Mouse (Mus musculus) cerebellum, adult 2 months (tissue): ENCODE results near the gene Pde3b. TPM values are rescaled to one million over a fixed set of nuclear protein-coding genes. Genes with fewer than 3 reads are reported as not detected.
A peak's percentile ranks its signal among the peaks of the same experiment; 100 is the strongest.

Source experiments
- DNase-seq, 2 experiments: peaks; one replicate each; pipeline ENCODE4 v3.0.0; 2021
- H3K27ac ChIP-seq: fragments of 200-500 bp; 2 replicates; pipeline ENCODE4 v1.5.1; 2012; ENCODE audit warnings: low read length, control low read depth, inconsistent platforms; ENCODE audit not compliant: insufficient read depth
- H3K27me3 ChIP-seq: fragments of 200-500 bp; 2 replicates; pipeline ENCODE4 v1.6.1; 2012; ENCODE audit warnings: inconsistent platforms, mild to moderate bottlenecking, low read length, moderate library complexity; ENCODE audit not compliant: control insufficient read depth, insufficient read depth
- H3K4me1 ChIP-seq: fragments of 200-500 bp; 2 replicates; pipeline ENCODE4 v1.6.1; 2011; ENCODE audit warnings: low read length; ENCODE audit not compliant: control insufficient read depth, insufficient read depth
- H3K4me3 ChIP-seq: fragments of 200-500 bp; replicated peaks from 2 replicates; pipeline ENCODE3; 2011; ENCODE audit warnings: mild to moderate bottlenecking, low read depth, low read length, control low read depth; ENCODE audit not compliant: insufficient read depth
- CTCF ChIP-seq: fragments of 200-500 bp; IDR thresholded peaks from 2 replicates; pipeline ENCODE4 v1.5.1; 2011; ENCODE audit warnings: low read depth, mild to moderate bottlenecking, control low read depth, low read length, moderate library complexity, borderline replicate concordance; ENCODE audit not compliant: insufficient read depth
- POLR2A ChIP-seq: fragments of 200-500 bp; IDR thresholded peaks from 2 replicates; pipeline ENCODE4 v1.6.1; 2011; ENCODE audit warnings: low read length, control low read depth, borderline replicate concordance; ENCODE audit not compliant: insufficient read depth
- WGBS: fragments of 180-500 bp; shearing (Covaris S2); methylation state at CpG from one replicate; pipeline ENCODE4 v1.1.7; 2018; 5-methylcytosine and 5-hydroxymethylcytosine counted together
- polyA plus RNA-seq: library from polyadenylated mRNA; depleted of rRNA; stranded (reverse); fragments of >200 nt; gene quantifications from 2 replicates; pipeline ENCODE4 v1.2.3, GENCODE M21; 2012

The Pde3b gene
- polyA plus RNA-seq, 1 experiment = 15.5 TPM

DNA sequence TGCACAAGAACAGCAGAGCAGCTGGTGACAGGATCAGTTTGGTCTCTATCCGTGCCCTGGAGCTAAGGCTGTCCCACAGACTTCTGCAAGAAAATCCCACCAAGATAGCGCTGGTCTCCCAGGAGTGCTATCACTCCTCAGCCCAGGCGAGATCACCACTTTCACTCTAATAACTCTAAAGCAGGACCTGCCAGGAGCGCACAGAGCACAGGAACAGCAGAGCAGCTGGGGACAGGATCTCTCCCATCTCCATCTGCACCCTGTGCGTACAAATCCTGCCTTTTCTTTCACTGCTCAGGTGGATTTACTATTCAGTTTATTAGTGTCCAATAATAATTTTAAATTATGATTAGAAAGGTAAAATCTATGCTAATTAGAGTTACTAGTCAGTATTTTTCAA, 14.7 kb downstream of the Pde3b start:
- DNase-seq = peak in 1 of 2 experiments; percentile 44
- TF ChIP-seq POLR2A = no peak
- TF ChIP-seq CTCF = no peak
- Histone ChIP-seq H3K27me3 (no peaks in the 10 kb centered on the region), H3K4me1 (peaks cover 4% of the 10 kb centered on the region; the same call in 1 of the 2 replicates), H3K27ac (no peak overlapping the region; the same call in 1 of the 2 replicates), H3K4me3 (peak overlapping the region; percentile 11)
- 25% methylated on average over 5 of the region's 5 CpGs for WGBS

DNA sequence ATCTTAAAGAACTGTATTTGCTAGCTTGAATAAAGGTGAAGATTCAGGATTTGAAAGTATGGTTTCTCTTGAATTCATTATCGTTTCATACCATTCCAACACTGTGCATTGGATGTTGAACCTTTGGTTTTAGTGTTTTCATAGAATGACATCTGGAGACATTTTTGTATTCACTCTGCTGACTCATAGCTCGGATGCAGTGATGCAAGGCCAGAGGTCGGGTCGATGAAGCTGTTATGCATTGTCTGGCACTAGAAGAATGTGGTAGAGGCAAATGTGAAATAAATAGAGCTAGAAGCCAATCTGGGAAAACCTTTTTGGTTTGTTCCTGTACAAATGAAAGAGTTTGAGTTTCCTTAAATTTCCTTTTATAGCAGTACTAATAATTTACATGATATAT, 16.9 kb downstream of the Pde3b start:
- no peak for DNase-seq
- H3K27ac ChIP-seq = no peak overlapping the region
- no peak overlapping the region for H3K4me3 ChIP-seq
- peaks cover 4% of the 10 kb centered on the region; the same call in 1 of the 2 replicates for H3K4me1 ChIP-seq
- WGBS = 46% methylated on average over 4 of the region's 4 CpGs
- TF ChIP-seq CTCF = no peak
- no peak for TF ChIP-seq POLR2A
- H3K27me3 ChIP-seq = no peaks in the 10 kb centered on the region

DNA sequence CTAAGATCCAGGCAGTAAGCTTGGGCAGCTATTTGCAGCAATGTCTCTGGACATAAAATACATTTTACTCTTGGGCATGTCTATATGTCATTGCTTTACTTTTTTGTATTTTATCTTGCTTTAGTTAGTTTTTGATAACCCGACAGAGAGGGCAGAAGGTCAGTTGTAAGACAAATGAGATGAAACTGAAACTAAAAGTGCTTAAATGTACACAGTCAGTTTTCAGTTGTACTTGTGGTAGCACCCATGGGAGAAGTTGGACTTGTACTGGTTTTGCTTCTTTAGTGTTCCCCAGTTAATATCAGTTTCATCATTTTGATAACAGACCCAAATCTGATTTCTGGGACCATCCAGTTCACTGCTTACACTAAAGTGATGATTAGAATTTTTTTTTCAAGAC, 24.6 kb downstream of the Pde3b start:
- H3K4me1 ChIP-seq = no peaks in the 10 kb centered on the region
- 94% methylated on average over 1 of the region's 1 CpGs for WGBS
- H3K4me3 ChIP-seq = no peak overlapping the region
- no peak overlapping the region for H3K27ac ChIP-seq
- no peaks in the 10 kb centered on the region for H3K27me3 ChIP-seq
- TF ChIP-seq POLR2A (no peak), CTCF (no peak)
- DNase-seq = no peak

DNA sequence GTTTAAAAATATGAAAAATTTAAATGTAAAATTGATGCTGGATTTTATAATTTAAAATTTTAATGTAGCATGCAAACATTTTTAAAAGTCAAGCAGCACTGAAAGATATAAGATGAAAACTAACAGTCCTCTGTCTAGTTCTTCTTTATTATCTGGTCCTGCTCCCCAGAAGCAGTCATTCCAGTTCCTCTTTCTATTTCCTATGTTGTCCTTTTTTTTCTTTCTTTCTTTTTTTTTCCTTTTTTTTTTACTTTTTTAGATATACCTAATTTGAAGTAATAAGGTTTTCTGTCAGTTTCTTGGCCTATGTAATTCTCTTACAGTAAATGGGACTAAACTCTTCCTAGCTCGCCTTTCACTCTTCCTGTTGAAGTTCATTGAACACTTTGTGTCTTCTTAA, 25.4 kb downstream of the Pde3b start:
- TF ChIP-seq CTCF (no peak), POLR2A (no peak)
- 98% methylated on average over 1 of the region's 1 CpGs for WGBS

DNA sequence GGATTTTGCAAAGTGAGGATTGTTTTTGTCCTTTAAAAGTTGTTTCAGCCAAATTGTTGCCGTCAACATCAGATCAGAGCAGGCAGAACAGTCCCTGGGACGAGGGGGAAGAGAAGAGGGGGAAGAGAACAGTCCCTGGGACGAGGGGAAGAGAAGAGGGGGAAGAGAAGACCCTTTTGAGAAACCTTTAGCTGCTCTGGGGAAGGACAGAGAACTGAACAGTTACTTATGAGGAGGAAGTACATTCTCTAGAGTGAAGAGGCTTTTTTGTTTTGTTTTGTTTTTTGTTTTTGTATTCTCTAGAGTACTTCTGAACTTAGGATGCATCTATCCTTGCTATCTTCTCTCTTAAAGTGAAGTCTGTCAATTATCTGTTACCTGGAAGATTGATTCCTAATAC, 37.8 kb downstream of the Pde3b start:
- no peaks in the 10 kb centered on the region for H3K27me3 ChIP-seq
- H3K27ac ChIP-seq = no peak overlapping the region
- DNase-seq = no peak
- peaks cover 3% of the 10 kb centered on the region; the same call in 1 of the 2 replicates for H3K4me1 ChIP-seq
- no peak for TF ChIP-seq POLR2A
- TF ChIP-seq CTCF = no peak
- H3K4me3 ChIP-seq = no peak overlapping the region
- WGBS = 66% methylated on average over 3 of the region's 3 CpGs

More for the DNA sequence above, 25.4 kb downstream of the Pde3b start:
- no peak for DNase-seq
- Histone ChIP-seq H3K4me1 (no peaks in the 10 kb centered on the region), H3K4me3 (no peak overlapping the region), H3K27ac (no peak overlapping the region), H3K27me3 (no peaks in the 10 kb centered on the region)

DNA sequence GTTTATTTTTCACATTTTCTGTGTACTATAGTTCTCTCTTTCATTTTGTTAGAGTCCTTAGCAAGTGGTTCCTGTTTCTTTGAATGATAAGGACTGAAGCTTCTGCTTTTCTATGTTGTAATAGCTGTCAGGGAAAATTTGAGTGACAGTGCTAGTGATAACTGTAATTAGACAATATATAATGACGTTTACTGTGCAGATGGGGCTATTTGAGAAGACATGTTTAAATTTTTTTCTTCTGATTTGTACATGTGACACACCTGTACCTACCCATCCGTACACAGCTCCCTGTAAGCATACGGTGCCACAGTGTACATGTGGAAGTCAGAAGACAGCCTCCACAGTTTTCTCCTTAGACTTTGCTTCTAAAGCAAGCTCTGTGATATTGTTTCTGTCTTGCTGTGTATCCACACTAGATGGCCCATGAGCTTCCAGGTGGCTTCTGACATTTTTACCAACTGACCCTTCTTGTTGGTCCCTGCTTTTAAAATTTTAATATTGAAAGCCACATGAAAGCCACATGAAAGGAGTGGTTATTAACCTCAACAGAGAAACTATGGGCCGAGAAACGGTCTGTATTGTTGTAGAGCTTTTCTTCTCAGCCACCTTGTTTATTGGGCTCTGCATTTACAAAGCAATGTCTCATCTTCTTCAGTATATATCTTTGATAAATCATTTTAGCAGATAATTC, 38.4 kb downstream of the Pde3b start:
- TF ChIP-seq POLR2A = no peak
- no peak for TF ChIP-seq CTCF
- 76% methylated on average over 5 of the region's 5 CpGs for WGBS
- DNase-seq = no peak
- H3K4me3 ChIP-seq = no peak overlapping the region
- H3K27ac ChIP-seq = no peak overlapping the region
- H3K4me1 ChIP-seq = peaks cover 3% of the 10 kb centered on the region; the same call in 1 of the 2 replicates
- H3K27me3 ChIP-seq = no peaks in the 10 kb centered on the region

DNA sequence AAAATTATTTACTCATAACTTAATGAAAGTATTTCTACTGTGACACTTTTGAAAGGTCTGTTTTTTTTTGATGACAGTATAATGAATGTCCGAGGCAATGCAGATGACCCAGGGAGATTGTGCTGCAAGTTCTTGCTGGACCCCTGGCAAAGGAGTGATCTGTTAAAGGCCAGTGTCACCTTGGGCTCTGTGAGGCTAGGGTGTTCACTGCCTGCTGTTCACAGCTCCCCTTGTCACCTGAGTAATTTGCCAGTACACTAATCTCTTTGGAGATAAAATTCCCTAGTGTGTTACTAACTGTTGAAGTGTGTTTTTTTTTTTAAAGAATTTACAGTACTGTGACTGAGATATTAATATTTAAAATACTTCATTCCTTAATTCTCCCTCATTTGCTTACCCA, 39.8 kb downstream of the Pde3b start:
- TF ChIP-seq POLR2A (no peak), CTCF (no peak)
- no peak for DNase-seq
- H3K4me3 ChIP-seq = no peak overlapping the region
- WGBS = 54% methylated on average over 1 of the region's 1 CpGs
- no peaks in the 10 kb centered on the region for H3K27me3 ChIP-seq
- no peak overlapping the region for H3K27ac ChIP-seq
- peaks cover 3% of the 10 kb centered on the region; the same call in 1 of the 2 replicates for H3K4me1 ChIP-seq

DNA sequence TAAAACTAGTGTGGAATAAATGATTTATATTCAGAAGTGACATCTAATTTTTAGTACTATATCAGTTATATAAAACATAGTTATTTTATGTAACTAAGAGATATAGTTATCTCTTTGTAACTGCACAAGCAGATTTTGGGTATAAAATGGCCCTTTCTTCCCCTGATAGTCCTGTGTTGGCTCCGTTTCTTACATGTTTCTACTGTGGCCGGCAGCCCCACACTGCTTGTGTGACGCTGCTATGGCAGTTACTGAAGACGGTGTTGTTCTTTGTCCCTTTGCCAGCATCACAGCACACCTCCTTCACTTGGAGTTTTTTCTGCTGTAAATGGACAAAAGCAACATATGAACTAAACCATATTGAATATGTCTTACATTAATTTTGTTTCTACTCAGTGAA, 41.8 kb downstream of the Pde3b start:
- 6% methylated on average over 4 of the region's 4 CpGs for WGBS
- no peak for TF ChIP-seq POLR2A

More for the DNA sequence above, 41.8 kb downstream of the Pde3b start:
- no peaks in the 10 kb centered on the region for H3K27me3 ChIP-seq
- peak in 1 of 2 experiments; percentile 46 for DNase-seq
- no peak overlapping the region for H3K4me3 ChIP-seq
- peaks cover 3% of the 10 kb centered on the region; the same call in 1 of the 2 replicates for H3K4me1 ChIP-seq
- no peak overlapping the region for H3K27ac ChIP-seq
